Mouse (Mus musculus) neural tube, embryonic 12.5 days (tissue): Measurements from ENCODE around the gene Lrrc15. TPM values are rescaled to one million over a fixed set of nuclear protein-coding genes. Genes with fewer than 3 reads are reported as not detected.

ENCODE experiments used
- ATAC-seq: fragments of 200-750 bp; cut with Nextera tagmentation; 2 replicates; pipeline ENCODE4 v1.8.0; 2017; ENCODE audit warnings: low read depth, mild to moderate bottlenecking, moderate TSS enrichment, moderate library complexity; ENCODE audit not compliant: low FRiP score
- H3K27ac ChIP-seq: fragments of 300-500 bp; sonication (generic); 2 replicates; pipeline ENCODE4 v1.5.1; 2016
- H3K27me3 ChIP-seq: fragments of 300-500 bp; sonication (generic); replicated peaks from 2 replicates; pipeline ENCODE4 v1.6.1; 2016; ENCODE audit warnings: mild to moderate bottlenecking
- H3K36me3 ChIP-seq: fragments of 300-500 bp; sonication (generic); 2 replicates; pipeline ENCODE4 v1.6.1; 2016; ENCODE audit warnings: mild to moderate bottlenecking
- H3K4me1 ChIP-seq: fragments of 300-500 bp; sonication (generic); 2 replicates; pipeline ENCODE4 v1.6.1; 2016
- H3K4me2 ChIP-seq: fragments of 300-500 bp; sonication (generic); replicated peaks from 2 replicates; pipeline ENCODE4 v1.6.1; 2016; ENCODE audit warnings: mild to moderate bottlenecking
- H3K4me3 ChIP-seq: fragments of 300-500 bp; sonication (generic); 2 replicates; pipeline ENCODE4 v1.5.1; 2016
- H3K9ac ChIP-seq: fragments of 300-500 bp; sonication (generic); 2 replicates; pipeline ENCODE4 v1.6.1; 2016; ENCODE audit warnings: mild to moderate bottlenecking
- H3K9me3 ChIP-seq: fragments of 300-500 bp; sonication (generic); 2 replicates; pipeline ENCODE4 v1.6.1; 2016; ENCODE audit warnings: mild to moderate bottlenecking
- WGBS: fragments of 180-500 bp; shearing (Covaris S2); methylation state at CpG from one replicate; pipeline ENCODE4 v1.1.7; 2016; 5-methylcytosine and 5-hydroxymethylcytosine counted together
- polyA plus RNA-seq: library from polyadenylated mRNA; unstranded; fragments of >200 nt; fragmentation: Nextera tagmentation; extraction: Ambion mirVana; gene quantifications from 2 replicates; pipeline ENCODE4 v1.2.1, GENCODE M21; 2016

Gene Lrrc15
- 0.27 and 0.41 TPM in 2 replicates for polyA plus RNA-seq

- Histone ChIP-seq H3K36me3 (no peaks in the 10 kb centered on the region), H3K9ac (0 out of 2 replicates have a peak within 1 kb of the TSS, but pooled peaks have one; percentile 6), H3K9me3 (no peaks in the 10 kb centered on the region), H3K4me3 (peak within 1 kb of the TSS; percentile 1; the same call in 1 of the 2 replicates), H3K27ac (no peak within 1 kb of the TSS), H3K27me3 (peaks cover 38% of the 10 kb centered on the region), H3K4me2 (peak within 1 kb of the TSS; percentile 58), H3K4me1 (peaks cover 25% of the 10 kb centered on the region)
- 6% methylated on average over 34 of the region's 34 CpGs for WGBS
- ATAC-seq, result peak; percentile 52; the same call in 1 of the 2 replicates
Measured at GRCm38 (mm10) chr16:30282844-30283495, at the start of gene Lrrc15. TSS of gene Lrrc15 (minus strand) at chr16:30283256.

- H3K36me3 ChIP-seq, result peaks cover 6% of the 10 kb centered on the region; the same call in 1 of the 2 replicates
- H3K27ac ChIP-seq, result no peak overlapping the region
- H3K4me1 ChIP-seq, result peaks cover 6% of the 10 kb centered on the region
- peaks cover 28% of the 10 kb centered on the region for H3K27me3 ChIP-seq
- H3K9ac ChIP-seq, result no peak overlapping the region
- H3K9me3 ChIP-seq, result no peaks in the 10 kb centered on the region
- H3K4me2 ChIP-seq, result no peak overlapping the region
- no peak overlapping the region for H3K4me3 ChIP-seq
- no peak for ATAC-seq
Measured at GRCm38 (mm10) chr16:30314236-30314635, 31.2 kb upstream of the Lrrc15 start.

GRCm38 (mm10) chr16:30310647-30311046 is 27.6 kb upstream of the Lrrc15 start, which contains the start of gene Gp5:
TSS of gene Gp5 (minus strand) at chr16:30310779.
- peaks cover 6% of the 10 kb centered on the region; the same call in 1 of the 2 replicates for H3K36me3 ChIP-seq
- no peak within 1 kb of the TSS for H3K27ac ChIP-seq
- no peaks in the 10 kb centered on the region for H3K9me3 ChIP-seq
- H3K27me3 ChIP-seq, result peaks cover 59% of the 10 kb centered on the region
- no peak within 1 kb of the TSS for H3K9ac ChIP-seq
- no peak for ATAC-seq
- H3K4me2 ChIP-seq, result peak within 1 kb of the TSS; percentile 99
- H3K4me1 ChIP-seq, result peaks cover 21% of the 10 kb centered on the region
- H3K4me3 ChIP-seq, result peak within 1 kb of the TSS; percentile 53; the same call in 1 of the 2 replicates

- Histone ChIP-seq H3K9ac (no peak overlapping the region), H3K4me2 (no peak overlapping the region), H3K36me3 (peaks cover 3% of the 10 kb centered on the region; the same call in 1 of the 2 replicates), H3K4me1 (peaks cover 21% of the 10 kb centered on the region), H3K4me3 (no peak overlapping the region), H3K27me3 (peaks cover 62% of the 10 kb centered on the region), H3K27ac (no peak overlapping the region), H3K9me3 (no peaks in the 10 kb centered on the region)
- ATAC-seq, result no peak
- 51% methylated on average over 8 of the region's 8 CpGs for WGBS
Measured at GRCm38 (mm10) chr16:30310171-30310515, 27.1 kb upstream of the Lrrc15 start.

- peak overlapping the region; percentile 99 for H3K4me2 ChIP-seq
- H3K36me3 ChIP-seq, result no peaks in the 10 kb centered on the region
- H3K4me1 ChIP-seq, result peaks cover 21% of the 10 kb centered on the region
- H3K9me3 ChIP-seq, result no peaks in the 10 kb centered on the region
- no peak overlapping the region for H3K9ac ChIP-seq
- no peak overlapping the region for H3K27ac ChIP-seq
- 4% methylated on average over 34 of the region's 34 CpGs for WGBS
- ATAC-seq, result no peak
- peaks cover 62% of the 10 kb centered on the region for H3K27me3 ChIP-seq
- peak overlapping the region; percentile 53 for H3K4me3 ChIP-seq
Measured at GRCm38 (mm10) chr16:30309395-30310170, 26.5 kb upstream of the Lrrc15 start.

DNA sequence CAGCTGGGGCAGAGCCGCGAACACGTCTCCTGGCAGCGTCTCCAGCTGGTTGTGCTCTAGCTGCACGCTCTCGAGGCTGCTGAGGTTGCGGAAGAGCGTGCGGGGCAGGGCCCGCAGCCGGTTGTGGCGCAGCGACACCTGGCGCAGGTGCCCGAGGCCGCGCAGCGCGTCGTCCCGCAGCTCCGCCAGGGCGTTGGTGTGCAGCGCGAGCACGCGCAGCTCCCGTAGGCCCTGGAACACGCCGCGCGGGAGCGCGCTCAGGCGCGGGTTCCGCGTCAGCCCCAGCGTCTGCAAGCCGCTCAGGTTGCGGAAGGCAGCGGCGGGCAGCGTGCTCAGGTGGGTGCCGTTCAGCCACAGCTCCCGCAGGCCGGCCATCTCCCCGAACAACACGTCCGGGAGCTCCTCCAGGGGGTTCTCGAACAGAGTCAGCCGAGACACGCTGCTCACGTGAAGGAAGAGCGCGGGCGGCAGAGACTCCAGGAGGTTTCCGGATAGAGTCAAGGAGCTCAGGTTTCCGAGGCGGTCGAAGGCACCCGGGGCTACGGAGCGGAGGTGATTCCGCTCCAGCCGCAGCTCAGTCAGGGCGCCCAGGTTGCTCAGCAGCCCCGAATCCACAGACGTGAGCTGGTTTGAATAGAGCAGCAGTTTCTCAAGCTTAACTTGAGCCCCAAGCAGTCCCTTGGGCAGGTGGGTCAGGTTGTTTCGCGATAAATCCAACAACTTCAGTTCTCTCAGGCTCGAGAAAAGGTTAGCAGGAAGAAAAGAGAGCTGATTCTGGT is 25.7 kb upstream of the Lrrc15 start:
- peaks cover 66% of the 10 kb centered on the region for H3K27me3 ChIP-seq
- peak overlapping the region; percentile 55 for H3K9ac ChIP-seq
- WGBS, result under 1% methylated on average over 72 of the region's 72 CpGs
- H3K36me3 ChIP-seq, result no peaks in the 10 kb centered on the region
- H3K9me3 ChIP-seq, result no peaks in the 10 kb centered on the region
- H3K4me1 ChIP-seq, result peaks cover 21% of the 10 kb centered on the region
- H3K27ac ChIP-seq, result no peak overlapping the region
- H3K4me3 ChIP-seq, result peak overlapping the region; percentile 53
- peak; percentile 37 for ATAC-seq
- H3K4me2 ChIP-seq, result peak overlapping the region; percentile 99

- no peaks in the 10 kb centered on the region for H3K9me3 ChIP-seq
- peak overlapping the region; percentile 55 for H3K9ac ChIP-seq
- no peaks in the 10 kb centered on the region for H3K36me3 ChIP-seq
- H3K27ac ChIP-seq, result no peak overlapping the region
- ATAC-seq, result no peak
- 10% methylated on average over 29 of the region's 29 CpGs for WGBS
- H3K27me3 ChIP-seq, result peaks cover 67% of the 10 kb centered on the region
- peaks cover 21% of the 10 kb centered on the region for H3K4me1 ChIP-seq
- H3K4me2 ChIP-seq, result peak overlapping the region; percentile 99
- peak overlapping the region; percentile 53 for H3K4me3 ChIP-seq
Measured at GRCm38 (mm10) chr16:30307961-30308615, 25.0 kb upstream of the Lrrc15 start.

GRCm38 (mm10) chr16:30307306-30307705 is 24.2 kb upstream of the Lrrc15 start:
- WGBS, result 53% methylated on average over 12 of the region's 12 CpGs
- ATAC-seq, result no peak
- peaks cover 67% of the 10 kb centered on the region for H3K27me3 ChIP-seq

DNA sequence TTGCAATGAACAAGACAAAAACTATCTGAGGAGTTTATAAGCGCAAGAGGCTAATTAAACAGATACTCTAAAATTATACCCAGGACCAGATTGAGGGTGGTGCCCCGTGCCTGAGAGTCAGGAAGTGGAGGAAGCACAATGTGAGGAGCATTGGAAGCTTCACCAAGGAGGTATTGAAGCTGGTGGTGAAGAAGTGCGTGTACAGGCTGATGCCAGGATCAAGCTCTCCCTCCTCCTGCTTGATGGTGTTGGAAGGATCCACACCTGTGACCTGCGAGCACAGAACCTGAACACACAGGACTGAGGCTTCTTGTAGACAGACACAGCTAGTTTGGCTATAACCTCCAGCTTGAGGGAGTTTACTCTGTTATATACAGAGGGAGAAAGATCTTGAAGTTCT is 23.0 kb upstream of the Lrrc15 start:
- Histone ChIP-seq H3K9me3 (no peaks in the 10 kb centered on the region), H3K9ac (no peak overlapping the region), H3K36me3 (no peaks in the 10 kb centered on the region), H3K4me1 (peaks cover 21% of the 10 kb centered on the region), H3K27me3 (peaks cover 56% of the 10 kb centered on the region), H3K27ac (no peak overlapping the region), H3K4me2 (no peak overlapping the region), H3K4me3 (no peak overlapping the region)
- no peak for ATAC-seq
- WGBS, result 85% methylated on average over 4 of the region's 4 CpGs

More at GRCm38 (mm10) chr16:30307306-30307705, 24.2 kb upstream of the Lrrc15 start:
- Histone ChIP-seq H3K4me1 (peaks cover 21% of the 10 kb centered on the region), H3K36me3 (no peaks in the 10 kb centered on the region), H3K9me3 (no peaks in the 10 kb centered on the region), H3K9ac (no peak overlapping the region), H3K4me2 (no peak overlapping the region), H3K27ac (no peak overlapping the region), H3K4me3 (no peak overlapping the region)

GRCm38 (mm10) chr16:30304236-30304635 is 21.2 kb upstream of the Lrrc15 start:
- no peak for ATAC-seq
- Histone ChIP-seq H3K36me3 (no peaks in the 10 kb centered on the region), H3K9me3 (no peaks in the 10 kb centered on the region), H3K27ac (no peak overlapping the region), H3K9ac (no peak overlapping the region), H3K4me1 (peaks cover 15% of the 10 kb centered on the region), H3K4me2 (no peak overlapping the region), H3K4me3 (no peak overlapping the region), H3K27me3 (peaks cover 39% of the 10 kb centered on the region)
- 80% methylated on average over 5 of the region's 5 CpGs for WGBS

- Histone ChIP-seq H3K27me3 (peaks cover 30% of the 10 kb centered on the region), H3K9ac (no peak overlapping the region), H3K27ac (no peak overlapping the region), H3K36me3 (no peaks in the 10 kb centered on the region), H3K9me3 (no peaks in the 10 kb centered on the region), H3K4me2 (no peak overlapping the region), H3K4me1 (peaks cover 7% of the 10 kb centered on the region), H3K4me3 (no peak overlapping the region)
- 71% methylated on average over 2 of the region's 2 CpGs for WGBS
- no peak for ATAC-seq
Measured at GRCm38 (mm10) chr16:30303411-30303810, 20.4 kb upstream of the Lrrc15 start.
